Comparison of ENCODE assay signal across 8 mouse cellular contexts in genomic region chrX:60026654-60027053, GRCm38 (mm10). TPM values are rescaled to one million over a fixed set of nuclear protein-coding genes. Genes with fewer than 3 reads are reported as not detected.
DNase-seq lines count a peak whose midpoint lies in the region; ATAC-seq and TF ChIP-seq lines count a peak whose summit lies in the region.

No protein-coding gene starts in this region.

- H3K27me3 ChIP-seq in kidney, postnatal 0 days (ENCODE audit: insufficient read depth, low read length), result no peaks in the 10 kb centered on the region

- no peaks in the 10 kb centered on the region for H3K4me1 ChIP-seq in lung, adult 2 months (ENCODE audit: control insufficient read depth, insufficient read depth, low read length)
- no peaks in the 10 kb centered on the region for H3K4me1 ChIP-seq in kidney, postnatal 0 days (replicated peaks; ENCODE audit: insufficient read depth, low read length)

- ATAC-seq in kidney, postnatal 0 days (replicated peaks; ENCODE audit: low FRiP score, low read depth), result no peak

- DNase-seq in adrenal gland, postnatal 14 days, result peak; percentile 11
- no peak for DNase-seq in adrenal gland, adult 8-10 months
- no peak for DNase-seq in lung, adult 2 months
- DNase-seq in lung, postnatal 4 days, result no peak
- peak; percentile 11 for DNase-seq in cerebellum, adult 9-11 months
- DNase-seq in kidney, postnatal 0 days (ENCODE audit: low spot score), result peak; percentile 47
- DNase-seq in lung, postnatal 10 days, result peak; percentile 6
- DNase-seq in urinary bladder, adult 2 months (ENCODE audit: low spot score), result no peak

- 10% methylated on average over 3 of the region's 3 CpGs for whole genome bisulfite sequencing in lung, adult 2 months
- 30% methylated on average over 3 of the region's 3 CpGs for WGBS in kidney, postnatal 0 days

- TF ChIP-seq POLR2A in lung, adult 2 months (IDR thresholded peaks at IDR 0.05; ENCODE audit: borderline replicate concordance, extremely low read depth, low read depth, low read length), result no peak

- TF ChIP-seq CTCF in lung, adult 2 months (IDR thresholded peaks at IDR 0.05; ENCODE audit: insufficient read depth, low read length), result peak; percentile 28; the same call in 1 of the 2 replicates
- peak; percentile 61 for TF ChIP-seq CTCF in kidney, postnatal 0 days (IDR thresholded peaks at IDR 0.05; ENCODE audit: low read depth)

- no peaks in the 10 kb centered on the region for H3K36me3 ChIP-seq in kidney, postnatal 0 days (ENCODE audit: insufficient read depth, low read length)

- H3K4me2 ChIP-seq in kidney, postnatal 0 days (ENCODE audit: low read length), result no peak overlapping the region

- H3K9me3 ChIP-seq in kidney, postnatal 0 days (replicated peaks; ENCODE audit: low read length), result no peaks in the 10 kb centered on the region

- H3K27ac ChIP-seq in kidney, postnatal 0 days, result no peak overlapping the region

- H3K4me3 ChIP-seq in lung, adult 2 months (replicated peaks; ENCODE audit: extremely low read depth, low read depth, low read length), result no peak overlapping the region
- no peak overlapping the region for H3K4me3 ChIP-seq in kidney, postnatal 0 days (replicated peaks; ENCODE audit: low read depth, low read length)

- no peak overlapping the region for H3K9ac ChIP-seq in kidney, postnatal 0 days (ENCODE audit: low read depth, low read length)

RNA-seq across cellular contexts. Expression of gene F9, which starts 27.4 kb away (rescaled TPM):
- 0.53 and 12.0 TPM in 2 replicates for total RNA-seq in adrenal gland, postnatal 14 days (2021)
- total RNA-seq in adrenal gland, adult 8-10 months (2022), result under 1 TPM in 1 of 4 experiments, not detected in 3; 0.27 TPM
- 0.06 TPM in 1 of 2 replicates, not detected in the other for polyA plus RNA-seq in lung, adult 2 months (2012; rRNA removed)
- polyA plus RNA-seq in kidney, postnatal 0 days (2015; fragmentation: Nextera tagmentation; extraction: Ambion mirVana), result not detected in 2 replicates
- polyA plus RNA-seq in urinary bladder, adult 2 months (2012; rRNA removed), result not detected in 2 replicates

Comparison
In these comparisons a context has a peak if more than half of its experiments do, and no peak if none do; other contexts are left out.
1. DNase-seq: peak in adrenal gland, postnatal 14 days (single experiment), cerebellum, adult 9-11 months (single experiment), kidney, postnatal 0 days (single experiment) and lung, postnatal 10 days (single experiment); none in adrenal gland, adult 8-10 months (single experiment), lung, adult 2 months (single experiment), lung, postnatal 4 days (0 of 2) and urinary bladder, adult 2 months (single experiment).